Mouse (Mus musculus) intestine, postnatal 0 days (tissue): ENCODE results near the gene Slc35f3. TPM values are rescaled to one million over a fixed set of nuclear protein-coding genes. Genes with fewer than 3 reads are reported as not detected.

ENCODE experiments used
- ATAC-seq: fragments of 200-750 bp; cut with Nextera tagmentation; 2 replicates; pipeline ENCODE4 v1.8.0; 2017; ENCODE audit warnings: mild to moderate bottlenecking, moderate TSS enrichment, moderate library complexity
- H3K27ac ChIP-seq: fragments of 300-500 bp; sonication (generic); 2 replicates; pipeline ENCODE4 v1.5.1; 2014; ENCODE audit warnings: mild to moderate bottlenecking, low read depth, low read length, moderate library complexity
- H3K27me3 ChIP-seq: fragments of 300-500 bp; sonication (generic); replicated peaks from 2 replicates; pipeline ENCODE4 v1.6.1; 2014; ENCODE audit warnings: low read length, mixed read lengths; ENCODE audit not compliant: control insufficient read depth, insufficient read depth
- H3K36me3 ChIP-seq: fragments of 300-500 bp; sonication (generic); 2 replicates; pipeline ENCODE4 v1.6.1; 2014; ENCODE audit warnings: mild to moderate bottlenecking, moderate library complexity; ENCODE audit not compliant: control insufficient read depth, insufficient read depth
- H3K4me1 ChIP-seq: fragments of 300-500 bp; sonication (generic); replicated peaks from 2 replicates; pipeline ENCODE4 v1.6.1; 2014; ENCODE audit warnings: antibody characterized with exemption, low read length, mixed read lengths; ENCODE audit not compliant: control insufficient read depth, insufficient read depth
- H3K4me2 ChIP-seq: fragments of 300-500 bp; sonication (generic); replicated peaks from 2 replicates; pipeline ENCODE4 v1.6.1; 2014; ENCODE audit warnings: low read depth, mild to moderate bottlenecking, moderate library complexity
- H3K4me3 ChIP-seq: fragments of 300-500 bp; sonication (generic); 2 replicates; pipeline ENCODE4 v1.5.1; 2014; ENCODE audit warnings: low read depth, low read length
- H3K9ac ChIP-seq: fragments of 300-500 bp; sonication (generic); 2 replicates; pipeline ENCODE4 v1.6.1; 2014; ENCODE audit warnings: mild to moderate bottlenecking, low read depth, low read length
- H3K9me3 ChIP-seq: fragments of 300-500 bp; sonication (generic); 2 replicates; pipeline ENCODE4 v1.6.1; 2016; ENCODE audit warnings: mixed run types; ENCODE audit not compliant: control insufficient read depth
- CTCF ChIP-seq: sonication (generic); IDR thresholded peaks from 2 replicates; pipeline ENCODE4 v1.5.1; 2016; ENCODE audit warnings: low read depth, mild to moderate bottlenecking, control low read depth, antibody characterized with exemption, moderate library complexity
- WGBS: fragments of 180-500 bp; shearing (Covaris S2); extraction: QIAGEN DNeasy Blood & Tissue Kit; methylation state at CpG from one replicate; pipeline ENCODE4 v1.1.7; 2014; 5-methylcytosine and 5-hydroxymethylcytosine counted together
- polyA plus RNA-seq: library from polyadenylated mRNA; unstranded; fragments of >200 nt; fragmentation: Nextera tagmentation; extraction: Ambion mirVana; gene quantifications from 2 replicates; pipeline ENCODE4 v1.2.1, GENCODE M21; 2015

Gene Slc35f3
- polyA plus RNA-seq, 1 experiment from 2014 or later = 0.10 TPM

DNA sequence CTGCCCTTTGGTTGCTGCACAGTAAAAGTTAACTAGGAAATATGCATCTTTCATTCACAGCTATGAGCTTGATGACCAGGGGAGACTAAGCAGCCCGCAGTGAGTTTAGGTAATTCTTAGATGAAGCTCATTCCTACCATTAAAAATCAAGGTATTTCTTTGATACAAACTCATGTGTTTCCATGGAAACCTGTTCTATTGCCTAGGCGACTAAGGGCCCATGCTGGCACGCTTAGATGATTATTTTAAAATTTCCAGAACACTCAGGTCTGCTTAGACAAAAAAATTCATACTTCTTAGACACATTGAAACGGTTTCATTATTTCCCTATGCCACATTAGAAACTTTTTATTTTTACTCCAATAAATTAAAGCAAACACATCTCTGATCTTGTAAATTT is 106.7 kb downstream of the Slc35f3 start:
- Histone ChIP-seq H3K4me2 (no peak overlapping the region), H3K9me3 (no peaks in the 10 kb centered on the region), H3K36me3 (no peaks in the 10 kb centered on the region), H3K4me1 (no peaks in the 10 kb centered on the region), H3K27me3 (no peaks in the 10 kb centered on the region), H3K27ac (no peak overlapping the region), H3K9ac (no peak overlapping the region), H3K4me3 (no peak overlapping the region)
- 69% methylated on average over 4 of the region's 4 CpGs for WGBS
- no peak for ATAC-seq
- TF ChIP-seq CTCF = no peak

DNA sequence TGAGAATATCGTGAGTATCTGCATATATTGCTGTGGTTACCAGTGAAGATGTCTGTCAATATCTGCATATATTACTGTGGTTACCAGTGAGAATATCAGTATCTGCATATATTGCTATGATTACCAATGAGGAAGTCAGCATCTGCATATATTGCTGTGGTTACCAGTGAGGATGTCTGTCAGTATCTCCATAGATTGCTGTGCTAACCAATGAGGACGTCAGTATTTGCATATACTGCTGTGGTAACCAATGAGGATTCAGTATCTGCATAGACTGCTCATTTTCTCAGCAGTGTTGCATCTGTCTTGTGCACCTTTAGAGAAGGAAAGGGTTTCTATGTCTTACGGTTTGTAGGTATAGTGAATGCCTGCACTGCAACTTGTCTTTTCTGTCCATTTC is 122.5 kb downstream of the Slc35f3 start:
- Histone ChIP-seq H3K4me2 (no peak overlapping the region), H3K4me3 (no peak overlapping the region), H3K4me1 (no peaks in the 10 kb centered on the region; the same call in 1 of the 2 replicates), H3K9me3 (no peaks in the 10 kb centered on the region), H3K36me3 (peaks cover 6% of the 10 kb centered on the region), H3K27ac (no peak overlapping the region), H3K9ac (no peak overlapping the region), H3K27me3 (no peaks in the 10 kb centered on the region)
- WGBS = 80% methylated on average over 3 of the region's 3 CpGs
- TF ChIP-seq CTCF = no peak
- no peak for ATAC-seq

DNA sequence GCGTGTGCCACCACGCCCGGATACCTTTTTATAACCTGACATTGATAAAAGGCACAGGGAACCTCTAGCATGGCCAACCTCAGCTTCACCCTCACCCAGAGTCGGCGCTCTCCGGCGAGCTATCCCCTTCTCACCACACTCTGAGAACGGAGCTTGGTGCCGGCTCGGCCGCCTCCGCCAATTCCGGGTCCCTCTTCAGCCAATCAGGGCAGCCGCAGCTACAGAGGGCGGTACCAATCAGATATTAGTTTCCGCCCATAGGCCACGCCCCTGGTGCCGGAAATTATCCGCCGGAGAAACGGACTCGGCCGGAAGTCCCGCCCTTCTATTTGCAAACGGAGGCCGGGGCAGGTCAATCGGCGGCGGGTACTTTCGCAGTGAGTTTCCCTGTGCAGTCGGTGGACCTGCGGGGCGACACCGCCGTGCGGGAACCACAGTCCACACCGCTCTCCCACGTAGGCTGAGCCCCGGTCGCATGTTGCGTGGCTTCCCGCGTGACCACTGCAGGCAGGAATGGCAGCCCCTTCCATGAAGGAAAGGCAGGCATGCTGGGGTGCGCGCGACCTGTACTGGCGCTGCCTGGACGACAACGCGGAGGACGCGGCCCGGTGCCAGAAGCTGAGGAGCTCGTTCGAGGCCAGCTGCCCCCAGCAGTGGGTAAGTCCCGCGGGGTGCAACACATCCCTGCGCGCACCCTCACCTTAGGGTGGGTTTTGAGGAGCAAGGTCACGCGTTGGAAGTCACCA is 124.0 kb downstream of the Slc35f3 start, which contains the start of gene Coa6:
Gene Coa6 (plus strand): TSS at position 342 of the 746 bp plus-strand sequence.
- ATAC-seq = peak; percentile 96
- Histone ChIP-seq H3K36me3 (peaks cover 21% of the 10 kb centered on the region), H3K27me3 (no peaks in the 10 kb centered on the region), H3K9ac (peak within 1 kb of the TSS; percentile 78), H3K4me3 (peak within 1 kb of the TSS; percentile 94), H3K9me3 (no peaks in the 10 kb centered on the region), H3K27ac (peak within 1 kb of the TSS; percentile 85), H3K4me1 (no peaks in the 10 kb centered on the region; the same call in 1 of the 2 replicates), H3K4me2 (peak within 1 kb of the TSS; percentile 80)
- WGBS = under 1% methylated on average over 61 of the region's 61 CpGs
- TF ChIP-seq CTCF = peak; percentile 18; the same call in 1 of the 2 replicates

DNA sequence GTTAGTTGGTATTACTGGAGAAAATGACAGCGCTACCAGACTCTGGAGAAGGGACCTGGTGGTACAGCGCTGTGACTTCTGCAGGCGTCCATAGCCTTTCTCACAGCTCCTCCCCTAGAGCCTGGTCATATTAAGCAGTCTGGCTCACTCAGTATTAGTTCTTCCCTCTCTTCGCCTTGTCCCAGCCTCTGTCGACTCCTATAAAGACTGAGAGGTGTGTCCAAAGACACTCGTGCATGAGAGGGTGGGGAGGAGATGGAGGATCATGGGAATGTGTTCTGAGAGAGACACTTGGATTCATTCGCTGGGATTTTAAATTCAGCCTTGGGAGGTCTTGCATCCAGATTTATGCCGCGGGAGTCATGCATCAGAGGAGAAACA is 124.6 kb downstream of the Slc35f3 start:
- Histone ChIP-seq H3K36me3 (peaks cover 26% of the 10 kb centered on the region), H3K9me3 (no peaks in the 10 kb centered on the region), H3K4me1 (no peaks in the 10 kb centered on the region; the same call in 1 of the 2 replicates), H3K27ac (peak overlapping the region; percentile 85), H3K4me3 (peak overlapping the region; percentile 94), H3K4me2 (peak overlapping the region; percentile 80), H3K9ac (peak overlapping the region; percentile 78), H3K27me3 (no peaks in the 10 kb centered on the region)
- peak; percentile 46; the same call in 1 of the 2 replicates for ATAC-seq
- no peak for TF ChIP-seq CTCF
- WGBS = 5% methylated on average over 9 of the region's 9 CpGs

- 69% methylated on average over 4 of the region's 4 CpGs for WGBS
- no peaks in the 10 kb centered on the region for H3K27me3 ChIP-seq
- no peak overlapping the region; the same call in 1 of the 2 replicates for H3K27ac ChIP-seq
- no peak overlapping the region for H3K4me3 ChIP-seq
- TF ChIP-seq CTCF = no peak
- no peak overlapping the region for H3K4me2 ChIP-seq
- H3K9ac ChIP-seq = no peak overlapping the region
- no peaks in the 10 kb centered on the region for H3K9me3 ChIP-seq
- peaks cover 39% of the 10 kb centered on the region for H3K36me3 ChIP-seq
- ATAC-seq = no peak
- no peaks in the 10 kb centered on the region; the same call in 1 of the 2 replicates for H3K4me1 ChIP-seq
These were observed 125.8 kb downstream of the Slc35f3 start for GRCm38 (mm10) chr8:126424163-126424562.

- WGBS = 62% methylated on average over 1 of the region's 1 CpGs
- H3K4me3 ChIP-seq = no peak overlapping the region
- H3K4me1 ChIP-seq = no peaks in the 10 kb centered on the region; the same call in 1 of the 2 replicates
- H3K27me3 ChIP-seq = no peaks in the 10 kb centered on the region
- no peak overlapping the region for H3K4me2 ChIP-seq
- H3K27ac ChIP-seq = no peak overlapping the region
- ATAC-seq = no peak
- H3K9me3 ChIP-seq = no peaks in the 10 kb centered on the region
- H3K9ac ChIP-seq = no peak overlapping the region
- H3K36me3 ChIP-seq = peaks cover 47% of the 10 kb centered on the region
- TF ChIP-seq CTCF = no peak
These were observed 126.6 kb downstream of the Slc35f3 start for GRCm38 (mm10) chr8:126424946-126425345.
